Mouse (Mus musculus): Measurements from ENCODE around the gene Pdik1l.

Pdik1l gene

GRCm38 (mm10) chr4:134237582-134238278, 50.0 kb downstream of the Pdik1l start:
- DNase-seq = no peak

GRCm38 (mm10) chr4:134234876-134235275, 52.8 kb downstream of the Pdik1l start:
- no peak for DNase-seq

DNA sequence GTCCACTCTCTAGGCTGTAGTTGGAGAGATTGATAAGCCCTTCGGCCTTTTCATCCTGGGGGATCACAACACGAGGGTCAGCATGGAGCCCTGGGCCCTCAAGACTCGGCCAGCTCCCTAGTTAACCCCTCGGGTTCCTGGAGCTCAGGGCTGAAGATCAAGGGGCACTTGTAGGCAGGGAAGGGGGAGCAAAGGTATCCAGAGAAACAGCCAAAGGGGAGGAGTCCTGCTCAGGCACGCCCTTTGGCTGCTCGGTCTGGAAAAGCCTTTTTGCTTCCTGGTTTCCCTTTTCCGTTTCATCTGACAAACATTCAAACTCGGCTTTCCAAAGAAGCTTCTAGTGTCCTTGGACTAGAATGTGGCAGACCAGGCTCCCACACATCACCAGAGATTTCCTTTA, 57.3 kb downstream of the Pdik1l start:
- DNase-seq = no peak

GRCm38 (mm10) chr4:134227194-134227593, 60.5 kb downstream of the Pdik1l start, which contains the start of gene Catsper4:
Gene Catsper4, minus strand, starts transcription at chr4:134227383.
- DNase-seq = no peak

Measured in cerebellum, adult 18-20 months (tissue).